Mouse (Mus musculus) erythroblast, embryonic 14.5 days (primary cell): ENCODE measurements around the gene Mpv17. TPM values are rescaled to one million over a fixed set of nuclear protein-coding genes. Genes with fewer than 3 reads are reported as not detected.

Source experiments
- H3K27me3 ChIP-seq: 2 replicates; pipeline ENCODE4 v1.6.1; 2012; ENCODE audit warnings: inconsistent platforms; ENCODE audit not compliant: control insufficient read depth
- H3K36me3 ChIP-seq: 2 replicates; pipeline ENCODE4 v1.6.1; 2012; ENCODE audit warnings: mild to moderate bottlenecking, inconsistent platforms; ENCODE audit not compliant: control insufficient read depth
- H3K4me1 ChIP-seq: 2 replicates; pipeline ENCODE4 v1.6.1; 2012; ENCODE audit warnings: inconsistent platforms; ENCODE audit not compliant: control insufficient read depth
- H3K4me3 ChIP-seq: replicated peaks from 2 replicates; pipeline ENCODE3; 2012; ENCODE audit warnings: moderate library complexity, mild to moderate bottlenecking, inconsistent platforms
- H3K9me3 ChIP-seq: 2 replicates; pipeline ENCODE4 v1.6.1; 2012; ENCODE audit warnings: low read length, inconsistent platforms, mixed read lengths; ENCODE audit not compliant: control insufficient read depth
- GATA1 ChIP-seq: IDR thresholded peaks from 2 replicates; pipeline ENCODE4 v1.6.1; 2012; ENCODE audit warnings: low read length, inconsistent platforms, mixed read lengths
- TAL1 ChIP-seq: IDR thresholded peaks from 3 replicates; pipeline ENCODE4 v1.6.1; 2012; ENCODE audit warnings: low read length, inconsistent platforms, mixed read lengths
- polyA plus RNA-seq: library from polyadenylated mRNA; stranded (reverse); fragments of >175 nt; gene quantifications from 2 replicates; pipeline ENCODE4 v1.2.3, GENCODE M21; 2012

Gene Mpv17
- polyA plus RNA-seq, 1 experiment: 0.14 TPM

GRCm38 (mm10) chr5:31188223-31188840 lies 34.3 kb upstream of the Mpv17 start:
- peaks cover 56% of the 10 kb centered on the region for H3K36me3 ChIP-seq
- H3K4me3 ChIP-seq: no peak overlapping the region
- no peaks in the 10 kb centered on the region for H3K27me3 ChIP-seq
- peaks cover 41% of the 10 kb centered on the region for H3K4me1 ChIP-seq
- H3K9me3 ChIP-seq: no peaks in the 10 kb centered on the region
- TF ChIP-seq TAL1 (no peak), GATA1 (no peak)

GRCm38 (mm10) chr5:31183678-31184077 lies 29.6 kb upstream of the Mpv17 start:
- no peak overlapping the region for H3K4me3 ChIP-seq
- H3K27me3 ChIP-seq: no peaks in the 10 kb centered on the region
- H3K9me3 ChIP-seq: no peaks in the 10 kb centered on the region
- peaks cover 52% of the 10 kb centered on the region for H3K4me1 ChIP-seq
- peaks cover 31% of the 10 kb centered on the region for H3K36me3 ChIP-seq
- TF ChIP-seq TAL1: peak; percentile 26; the same call in 1 of the 3 replicates
- TF ChIP-seq GATA1: no peak

GRCm38 (mm10) chr5:31181183-31181770 lies 27.2 kb upstream of the Mpv17 start:
- H3K27me3 ChIP-seq: no peaks in the 10 kb centered on the region
- TF ChIP-seq GATA1 (no peak), TAL1 (no peak)
- H3K4me3 ChIP-seq: peak overlapping the region; percentile 79
- H3K9me3 ChIP-seq: no peaks in the 10 kb centered on the region
- H3K36me3 ChIP-seq: peaks cover 23% of the 10 kb centered on the region
- peaks cover 71% of the 10 kb centered on the region for H3K4me1 ChIP-seq

GRCm38 (mm10) chr5:31179766-31180630 lies 25.9 kb upstream of the Mpv17 start, which contains the start of the genes Gm29609 and Gtf3c2:
Gene Gm29609 (minus strand): TSS chr5:31179911.
Gene Gtf3c2 (minus strand): TSS chr5:31180144.
- Histone ChIP-seq H3K36me3 (peaks cover 27% of the 10 kb centered on the region), H3K9me3 (no peaks in the 10 kb centered on the region), H3K4me3 (peak within 1 kb of the TSS; percentile 79), H3K4me1 (peaks cover 66% of the 10 kb centered on the region), H3K27me3 (no peaks in the 10 kb centered on the region)
- no peak for TF ChIP-seq TAL1
- TF ChIP-seq GATA1: no peak

- no peak for TF ChIP-seq TAL1
- TF ChIP-seq GATA1: no peak
- peaks cover 60% of the 10 kb centered on the region for H3K4me1 ChIP-seq
- peak overlapping the region; percentile 79 for H3K4me3 ChIP-seq
- peaks cover 33% of the 10 kb centered on the region for H3K36me3 ChIP-seq
- H3K27me3 ChIP-seq: no peaks in the 10 kb centered on the region
- no peaks in the 10 kb centered on the region for H3K9me3 ChIP-seq
Observed at GRCm38 (mm10) chr5:31179301-31179765, 25.3 kb upstream of the Mpv17 start.

GRCm38 (mm10) chr5:31168630-31169029 lies 14.6 kb upstream of the Mpv17 start:
- peaks cover 97% of the 10 kb centered on the region for H3K36me3 ChIP-seq
- no peaks in the 10 kb centered on the region for H3K9me3 ChIP-seq
- no peak overlapping the region for H3K4me3 ChIP-seq
- no peaks in the 10 kb centered on the region for H3K27me3 ChIP-seq
- TF ChIP-seq TAL1 (no peak), GATA1 (no peak)
- peaks cover 19% of the 10 kb centered on the region for H3K4me1 ChIP-seq

GRCm38 (mm10) chr5:31164878-31165277 lies 10.8 kb upstream of the Mpv17 start:
- TF ChIP-seq GATA1 (no peak), TAL1 (no peak)
- Histone ChIP-seq H3K4me3 (no peak overlapping the region), H3K27me3 (no peaks in the 10 kb centered on the region), H3K4me1 (peaks cover 31% of the 10 kb centered on the region), H3K9me3 (no peaks in the 10 kb centered on the region), H3K36me3 (peaks cover 99% of the 10 kb centered on the region)

GRCm38 (mm10) chr5:31162462-31162861 lies 8.4 kb upstream of the Mpv17 start:
- TF ChIP-seq GATA1 (no peak), TAL1 (no peak)
- H3K36me3 ChIP-seq: peaks cover 99% of the 10 kb centered on the region

More at GRCm38 (mm10) chr5:31162462-31162861, 8.4 kb upstream of the Mpv17 start:
- Histone ChIP-seq H3K4me1 (peaks cover 31% of the 10 kb centered on the region), H3K9me3 (no peaks in the 10 kb centered on the region), H3K4me3 (no peak overlapping the region), H3K27me3 (no peaks in the 10 kb centered on the region)
